Mouse (Mus musculus): Measurements from ENCODE around the gene Pdcd4. TPM values are rescaled to one million over a fixed set of nuclear protein-coding genes. Genes with fewer than 3 reads are reported as not detected.
A peak's percentile ranks its signal among the peaks of the same experiment; 100 is the strongest.

Pdcd4 gene
- polyA plus RNA-seq (2014; fragmentation: Nextera tagmentation; extraction: Ambion mirVana): 84.0 and 90.6 TPM in 2 replicates

- H3K36me3 ChIP-seq (ENCODE audit: control insufficient read depth, insufficient read depth, low read length): no peaks in the 10 kb centered on the region
- H3K27ac ChIP-seq (ENCODE audit: low read depth, low read length): no peak within 1 kb of the TSS
- no peaks in the 10 kb centered on the region for H3K27me3 ChIP-seq (ENCODE audit: control insufficient read depth, insufficient read depth, low read length)
- no peak within 1 kb of the TSS for H3K4me3 ChIP-seq (ENCODE audit: low read depth, low read length)
- no peak within 1 kb of the TSS for H3K4me2 ChIP-seq (ENCODE audit: low read depth, low read length, severe bottlenecking)
- H3K4me1 ChIP-seq (replicated peaks; ENCODE audit: control insufficient read depth, insufficient read depth, low read length): no peaks in the 10 kb centered on the region
- no peak within 1 kb of the TSS for H3K9ac ChIP-seq (ENCODE audit: low read length)
- DNase-seq (ENCODE audit: low spot score) (peak; percentile 47), ATAC-seq (replicated peaks; ENCODE audit: low FRiP score) (no peak)
- WGBS: 65% methylated on average over 3 of the region's 3 CpGs
- H3K9me3 ChIP-seq (ENCODE audit: control insufficient read depth, low read length): no peaks in the 10 kb centered on the region
Observed at GRCm38 (mm10) chr19:53892061-53892460, at the start of gene Pdcd4. Pdcd4 (plus strand) TSS chr19:53892231.

- no peaks in the 10 kb centered on the region for H3K27me3 ChIP-seq (ENCODE audit: control insufficient read depth, insufficient read depth, low read length)
- H3K27ac ChIP-seq (ENCODE audit: low read depth, low read length): no peak overlapping the region
- H3K36me3 ChIP-seq (ENCODE audit: control insufficient read depth, insufficient read depth, low read length): no peaks in the 10 kb centered on the region
- no peak for ATAC-seq (replicated peaks; ENCODE audit: low FRiP score)
- H3K4me1 ChIP-seq (replicated peaks; ENCODE audit: control insufficient read depth, insufficient read depth, low read length): 0 out of 2 replicates have a peak, but pooled peaks cover 2% of the 10 kb centered on the region
- H3K9ac ChIP-seq (ENCODE audit: low read length): no peak overlapping the region
- 91% methylated on average over 8 of the region's 8 CpGs for WGBS
- H3K4me2 ChIP-seq (ENCODE audit: low read depth, low read length, severe bottlenecking): no peak overlapping the region
- H3K4me3 ChIP-seq (ENCODE audit: low read depth, low read length): no peak overlapping the region
- H3K9me3 ChIP-seq (ENCODE audit: control insufficient read depth, low read length): no peaks in the 10 kb centered on the region
- no peak for DNase-seq (ENCODE audit: low spot score)
Observed at GRCm38 (mm10) chr19:53843972-53844371, 48.1 kb upstream of the Pdcd4 start.

DNA sequence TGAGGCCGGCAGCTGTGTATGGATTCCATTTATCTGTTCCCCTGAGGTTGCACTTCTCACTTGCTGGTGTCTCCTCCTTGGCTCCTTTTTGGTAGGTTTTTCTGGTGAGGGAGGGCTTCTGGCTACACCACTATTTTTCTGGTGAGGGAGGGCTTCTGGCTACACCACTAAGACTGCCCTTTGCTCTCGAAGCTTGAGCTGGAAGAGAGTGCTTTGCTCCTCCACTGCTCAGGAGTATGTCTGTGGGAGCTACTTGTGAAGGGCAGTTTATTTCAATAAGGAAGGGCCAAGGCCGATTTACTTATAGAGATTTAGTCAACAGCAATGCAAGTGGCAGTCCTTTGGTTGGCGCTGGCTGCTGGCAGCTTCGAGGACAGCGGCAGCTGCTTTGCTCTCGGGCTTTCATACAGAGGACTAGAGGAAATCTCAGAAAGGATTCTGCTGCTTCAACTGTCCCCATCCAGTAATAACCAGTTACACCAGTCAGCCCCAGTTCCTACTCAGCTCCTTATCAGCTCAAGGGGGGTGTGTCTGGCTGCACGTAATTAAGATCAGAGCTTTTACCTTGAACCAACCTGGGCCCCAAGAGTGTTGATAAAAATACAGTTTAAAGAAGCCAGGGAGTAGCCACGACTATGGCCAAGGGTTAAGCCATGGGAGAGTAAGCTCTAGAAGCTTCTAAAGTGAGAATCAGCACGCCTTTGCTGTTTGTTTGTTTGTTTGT, 43.6 kb upstream of the Pdcd4 start:
- Histone ChIP-seq H3K4me3 (ENCODE audit: low read depth, low read length) (no peak overlapping the region), H3K4me2 (ENCODE audit: low read depth, low read length, severe bottlenecking) (no peak overlapping the region), H3K27ac (ENCODE audit: low read depth, low read length) (no peak overlapping the region), H3K27me3 (ENCODE audit: control insufficient read depth, insufficient read depth, low read length) (no peaks in the 10 kb centered on the region), H3K9me3 (ENCODE audit: control insufficient read depth, low read length) (no peaks in the 10 kb centered on the region), H3K36me3 (ENCODE audit: control insufficient read depth, insufficient read depth, low read length) (no peaks in the 10 kb centered on the region), H3K4me1 (replicated peaks; ENCODE audit: control insufficient read depth, insufficient read depth, low read length) (peaks cover 13% of the 10 kb centered on the region), H3K9ac (ENCODE audit: low read length) (no peak overlapping the region)
- no peak for ATAC-seq (replicated peaks; ENCODE audit: low FRiP score)
- no peak for DNase-seq (ENCODE audit: low spot score)
- WGBS: 91% methylated on average over 10 of the region's 10 CpGs

DNA sequence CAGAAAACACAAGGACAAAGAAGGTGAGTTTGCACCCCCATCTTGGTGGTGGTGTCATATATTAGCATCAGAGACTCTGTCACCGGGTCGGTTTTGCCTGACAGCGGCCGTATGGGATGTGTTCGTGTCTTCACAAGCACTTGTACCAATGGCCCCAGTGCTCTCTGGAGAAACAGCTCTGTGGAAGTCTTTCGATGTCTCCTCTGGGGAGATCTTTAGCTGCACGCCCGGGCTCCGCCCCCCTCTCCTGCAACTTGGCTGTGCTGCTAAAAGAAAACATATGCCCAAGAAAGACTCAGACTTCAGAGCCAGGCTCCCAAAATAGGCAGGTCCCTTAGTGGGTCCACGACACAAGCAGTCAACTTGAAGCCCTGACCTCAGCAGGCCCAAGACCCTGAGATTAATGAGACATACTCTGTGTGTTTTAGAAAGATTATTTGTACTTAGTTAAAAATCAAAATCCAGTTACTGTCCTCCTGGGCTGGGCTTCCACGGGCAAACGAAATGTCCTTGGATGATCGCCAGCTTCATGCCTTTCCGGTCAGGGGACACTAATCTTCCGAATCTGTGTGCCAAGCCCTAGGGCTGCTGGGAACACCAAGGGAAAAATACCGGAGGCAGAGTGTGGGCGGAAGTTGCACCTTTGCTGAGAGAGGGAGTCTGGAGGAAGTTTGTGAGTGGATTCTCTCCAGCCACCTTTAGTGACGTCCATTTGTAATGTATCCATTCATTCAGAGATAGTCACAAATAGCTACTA, 41.7 kb upstream of the Pdcd4 start:
- 73% methylated on average over 18 of the region's 18 CpGs for WGBS
- H3K27me3 ChIP-seq (ENCODE audit: control insufficient read depth, insufficient read depth, low read length): no peaks in the 10 kb centered on the region
- peaks cover 16% of the 10 kb centered on the region for H3K4me1 ChIP-seq (replicated peaks; ENCODE audit: control insufficient read depth, insufficient read depth, low read length)
- no peaks in the 10 kb centered on the region for H3K9me3 ChIP-seq (ENCODE audit: control insufficient read depth, low read length)
- H3K27ac ChIP-seq (ENCODE audit: low read depth, low read length): no peak overlapping the region
- H3K4me3 ChIP-seq (ENCODE audit: low read depth, low read length): no peak overlapping the region
- ATAC-seq (replicated peaks; ENCODE audit: low FRiP score) (no peak), DNase-seq (ENCODE audit: low spot score) (no peak)
- no peaks in the 10 kb centered on the region for H3K36me3 ChIP-seq (ENCODE audit: control insufficient read depth, insufficient read depth, low read length)
- no peak overlapping the region for H3K4me2 ChIP-seq (ENCODE audit: low read depth, low read length, severe bottlenecking)
- no peak overlapping the region for H3K9ac ChIP-seq (ENCODE audit: low read length)

GRCm38 (mm10) chr19:53851352-53851751, 40.7 kb upstream of the Pdcd4 start:
- no peak overlapping the region for H3K4me2 ChIP-seq (ENCODE audit: low read depth, low read length, severe bottlenecking)
- 0 out of 2 replicates have a peak overlapping the region, but pooled peaks have one; percentile 14 for H3K27ac ChIP-seq (ENCODE audit: low read depth, low read length)
- no peaks in the 10 kb centered on the region for H3K36me3 ChIP-seq (ENCODE audit: control insufficient read depth, insufficient read depth, low read length)
- DNase-seq (ENCODE audit: low spot score): no peak
- H3K9me3 ChIP-seq (ENCODE audit: control insufficient read depth, low read length): no peaks in the 10 kb centered on the region
- no peak overlapping the region for H3K4me3 ChIP-seq (ENCODE audit: low read depth, low read length)
- H3K4me1 ChIP-seq (replicated peaks; ENCODE audit: control insufficient read depth, insufficient read depth, low read length): peaks cover 20% of the 10 kb centered on the region
- no peak for ATAC-seq (replicated peaks; ENCODE audit: low FRiP score)
- no peaks in the 10 kb centered on the region for H3K27me3 ChIP-seq (ENCODE audit: control insufficient read depth, insufficient read depth, low read length)
- no peak overlapping the region for H3K9ac ChIP-seq (ENCODE audit: low read length)
- WGBS: 90% methylated on average over 13 of the region's 13 CpGs

DNA sequence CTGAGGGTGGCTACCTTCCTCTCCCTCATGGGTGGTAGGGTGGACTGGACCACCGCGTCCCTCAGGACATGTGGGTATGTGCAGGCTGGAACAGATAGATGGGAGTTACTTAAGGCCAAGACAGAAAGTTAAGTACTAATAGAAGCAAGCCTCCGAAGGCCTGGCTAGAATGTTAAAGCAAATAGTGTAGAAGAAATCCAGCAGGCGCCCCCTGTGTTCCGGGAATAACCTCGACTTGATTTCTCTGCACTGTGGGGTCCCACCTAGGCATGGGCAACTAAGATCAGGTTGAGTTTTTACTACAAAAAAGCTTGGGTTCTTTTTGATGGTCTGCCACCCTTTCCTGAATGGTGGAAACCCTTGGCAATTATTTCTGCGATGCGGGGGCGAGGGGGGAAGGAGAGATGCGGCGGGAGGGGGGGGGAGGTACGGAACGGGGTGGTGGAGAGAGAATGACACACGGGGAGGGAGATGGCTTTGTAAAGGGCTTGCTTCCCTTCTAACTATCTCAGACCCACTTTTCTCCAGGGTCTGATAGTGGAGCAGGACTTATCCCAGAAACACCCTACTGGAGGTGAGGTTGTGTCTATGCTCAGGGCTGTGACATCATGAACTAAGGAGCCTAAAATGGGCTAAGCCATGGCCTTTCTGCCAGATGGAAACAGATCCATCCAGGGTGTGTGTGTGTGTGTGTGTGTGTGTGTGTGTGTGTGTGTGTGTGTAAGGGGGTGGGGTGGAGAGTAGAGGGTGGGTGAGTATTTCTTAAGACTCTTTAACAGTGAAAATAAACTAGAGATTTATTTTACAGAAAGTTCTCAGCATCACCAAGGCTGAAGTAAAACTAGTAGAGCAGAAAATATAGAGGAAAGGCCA, 40.0 kb upstream of the Pdcd4 start:
- 83% methylated on average over 14 of the region's 14 CpGs for WGBS

DNA sequence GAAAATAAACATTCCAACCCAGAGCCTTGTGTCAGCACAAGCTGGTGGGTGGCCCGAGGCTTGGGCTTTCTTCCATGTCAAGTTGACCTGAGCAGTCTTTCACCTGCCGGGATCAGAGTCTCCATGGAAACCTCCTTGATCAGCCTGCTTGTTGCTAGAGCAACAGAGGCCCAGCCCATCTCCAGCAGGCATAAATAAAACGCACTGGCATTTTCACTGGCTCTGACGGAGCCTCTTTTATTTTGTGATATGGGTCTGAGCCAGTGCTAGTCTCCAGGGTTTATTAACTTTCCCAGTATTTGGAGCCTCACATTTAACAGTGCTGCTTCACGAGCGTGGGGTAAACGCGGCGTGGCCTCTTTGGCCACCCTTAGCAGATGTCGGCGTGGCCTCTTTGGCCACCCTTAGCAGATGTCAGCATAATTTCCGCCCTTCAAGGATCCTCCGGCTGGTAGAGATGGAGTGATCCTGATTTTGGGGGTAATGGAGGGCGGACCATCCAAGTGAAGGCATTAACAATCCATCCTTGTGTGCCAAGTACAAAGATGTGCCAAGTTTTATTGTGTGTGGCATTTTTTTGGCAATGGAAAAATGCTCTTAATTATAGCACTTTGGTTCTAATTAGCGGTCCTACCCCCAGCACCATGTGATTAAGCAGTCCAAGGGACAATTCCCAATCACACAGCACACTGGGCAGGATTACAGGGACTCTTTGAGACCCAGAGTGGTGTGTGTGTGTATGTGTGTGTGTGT, 39.2 kb upstream of the Pdcd4 start:
- 28% methylated on average over 15 of the region's 15 CpGs for WGBS
- Histone ChIP-seq H3K9me3 (ENCODE audit: control insufficient read depth, low read length) (no peaks in the 10 kb centered on the region), H3K36me3 (ENCODE audit: control insufficient read depth, insufficient read depth, low read length) (no peaks in the 10 kb centered on the region), H3K27me3 (ENCODE audit: control insufficient read depth, insufficient read depth, low read length) (no peaks in the 10 kb centered on the region), H3K4me1 (replicated peaks; ENCODE audit: control insufficient read depth, insufficient read depth, low read length) (peaks cover 20% of the 10 kb centered on the region), H3K27ac (ENCODE audit: low read depth, low read length) (peak overlapping the region; percentile 94), H3K4me3 (ENCODE audit: low read depth, low read length) (no peak overlapping the region; the same call in 1 of the 2 replicates), H3K9ac (ENCODE audit: low read length) (0 out of 2 replicates have a peak overlapping the region, but pooled peaks have one; percentile 12), H3K4me2 (ENCODE audit: low read depth, low read length, severe bottlenecking) (peak overlapping the region; percentile 43; the same call in 1 of the 2 replicates)
- peak; percentile 88 for ATAC-seq (replicated peaks; ENCODE audit: low FRiP score)
- DNase-seq (ENCODE audit: low spot score): peak; percentile 83

More for the DNA sequence above, 40.0 kb upstream of the Pdcd4 start:
- Histone ChIP-seq H3K36me3 (ENCODE audit: control insufficient read depth, insufficient read depth, low read length) (no peaks in the 10 kb centered on the region), H3K9me3 (ENCODE audit: control insufficient read depth, low read length) (no peaks in the 10 kb centered on the region), H3K4me1 (replicated peaks; ENCODE audit: control insufficient read depth, insufficient read depth, low read length) (peaks cover 20% of the 10 kb centered on the region), H3K27ac (ENCODE audit: low read depth, low read length) (peak overlapping the region; percentile 94), H3K27me3 (ENCODE audit: control insufficient read depth, insufficient read depth, low read length) (no peaks in the 10 kb centered on the region), H3K4me2 (ENCODE audit: low read depth, low read length, severe bottlenecking) (peak overlapping the region; percentile 43; the same call in 1 of the 2 replicates), H3K9ac (ENCODE audit: low read length) (no peak overlapping the region), H3K4me3 (ENCODE audit: low read depth, low read length) (no peak overlapping the region)
- DNase-seq (ENCODE audit: low spot score) (no peak), ATAC-seq (replicated peaks; ENCODE audit: low FRiP score) (peak; percentile 31)
